Mouse (Mus musculus): ENCODE results near the gene Pkp3. TPM values are rescaled to one million over a fixed set of nuclear protein-coding genes. Genes with fewer than 3 reads are reported as not detected.

Pkp3 gene
- polyA plus RNA-seq, 1 experiment from 2014 or later, result not detected

GRCm38 (mm10) chr7:141122245-141122644, 44.2 kb downstream of the Pkp3 start, which contains the start of gene Ptdss2:
Ptdss2 (plus strand) TSS chr7:141122382.
- WGBS, result 55% methylated on average over 14 of the region's 14 CpGs
- Histone ChIP-seq H3K4me1 (ENCODE audit: control insufficient read depth, insufficient read depth, low read length) (no peaks in the 10 kb centered on the region), H3K4me2 (ENCODE audit: low read depth, low read length) (peak within 1 kb of the TSS; percentile 51), H3K9ac (replicated peaks; ENCODE audit: low read depth, low read length) (peak within 1 kb of the TSS; percentile 53), H3K36me3 (ENCODE audit: control insufficient read depth, insufficient read depth, low read length) (no peaks in the 10 kb centered on the region), H3K9me3 (ENCODE audit: control insufficient read depth, low read length) (no peaks in the 10 kb centered on the region), H3K4me3 (ENCODE audit: low read depth, low read length) (peak within 1 kb of the TSS; percentile 39), H3K27ac (ENCODE audit: low read depth, low read length) (peak within 1 kb of the TSS; percentile 84), H3K27me3 (ENCODE audit: control insufficient read depth, insufficient read depth, low read length) (no peaks in the 10 kb centered on the region)
- no peak for ATAC-seq (ENCODE audit: low read depth)

- H3K4me1 ChIP-seq (ENCODE audit: control insufficient read depth, insufficient read depth, low read length), result no peaks in the 10 kb centered on the region
- no peaks in the 10 kb centered on the region for H3K36me3 ChIP-seq (ENCODE audit: control insufficient read depth, insufficient read depth, low read length)
- H3K9me3 ChIP-seq (ENCODE audit: control insufficient read depth, low read length), result no peaks in the 10 kb centered on the region
- peak overlapping the region; percentile 84 for H3K27ac ChIP-seq (ENCODE audit: low read depth, low read length)
- H3K9ac ChIP-seq (replicated peaks; ENCODE audit: low read depth, low read length), result peak overlapping the region; percentile 53
- 2% methylated on average over 29 of the region's 29 CpGs for WGBS
- H3K4me3 ChIP-seq (ENCODE audit: low read depth, low read length), result peak overlapping the region; percentile 39
- H3K27me3 ChIP-seq (ENCODE audit: control insufficient read depth, insufficient read depth, low read length), result no peaks in the 10 kb centered on the region
- peak overlapping the region; percentile 51 for H3K4me2 ChIP-seq (ENCODE audit: low read depth, low read length)
- ATAC-seq (ENCODE audit: low read depth), result peak; percentile 96
Observed at GRCm38 (mm10) chr7:141122689-141123516, 44.9 kb downstream of the Pkp3 start.

DNA sequence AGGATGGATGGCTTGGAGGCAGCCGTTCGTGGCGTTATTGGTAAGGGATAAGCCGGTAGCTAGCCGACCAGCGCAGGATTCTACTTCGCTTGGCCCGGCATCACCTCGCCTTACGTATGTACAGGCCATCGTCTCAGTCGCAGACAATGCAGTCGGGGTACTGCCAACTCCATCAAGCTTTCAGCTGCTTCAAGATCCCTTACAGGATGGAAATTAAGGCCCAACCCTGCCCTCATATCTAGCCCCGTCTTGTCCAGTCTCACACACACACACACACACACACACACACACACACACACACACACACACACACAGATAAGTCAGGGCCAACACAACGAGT, 45.5 kb downstream of the Pkp3 start:
- WGBS, result 1% methylated on average over 15 of the region's 15 CpGs
- Histone ChIP-seq H3K4me1 (ENCODE audit: control insufficient read depth, insufficient read depth, low read length) (no peaks in the 10 kb centered on the region), H3K9ac (replicated peaks; ENCODE audit: low read depth, low read length) (peak overlapping the region; percentile 53), H3K9me3 (ENCODE audit: control insufficient read depth, low read length) (no peaks in the 10 kb centered on the region), H3K4me3 (ENCODE audit: low read depth, low read length) (peak overlapping the region; percentile 39), H3K27ac (ENCODE audit: low read depth, low read length) (peak overlapping the region; percentile 84), H3K4me2 (ENCODE audit: low read depth, low read length) (peak overlapping the region; percentile 51), H3K36me3 (ENCODE audit: control insufficient read depth, insufficient read depth, low read length) (no peaks in the 10 kb centered on the region), H3K27me3 (ENCODE audit: control insufficient read depth, insufficient read depth, low read length) (no peaks in the 10 kb centered on the region)
- ATAC-seq (ENCODE audit: low read depth), result peak; percentile 4; the same call in 1 of the 2 replicates

GRCm38 (mm10) chr7:141131024-141131820, 53.2 kb downstream of the Pkp3 start:
- under 1% methylated on average over 58 of the region's 59 CpGs for whole genome bisulfite sequencing
- ATAC-seq (ENCODE audit: low read depth), result peak; percentile 99

DNA sequence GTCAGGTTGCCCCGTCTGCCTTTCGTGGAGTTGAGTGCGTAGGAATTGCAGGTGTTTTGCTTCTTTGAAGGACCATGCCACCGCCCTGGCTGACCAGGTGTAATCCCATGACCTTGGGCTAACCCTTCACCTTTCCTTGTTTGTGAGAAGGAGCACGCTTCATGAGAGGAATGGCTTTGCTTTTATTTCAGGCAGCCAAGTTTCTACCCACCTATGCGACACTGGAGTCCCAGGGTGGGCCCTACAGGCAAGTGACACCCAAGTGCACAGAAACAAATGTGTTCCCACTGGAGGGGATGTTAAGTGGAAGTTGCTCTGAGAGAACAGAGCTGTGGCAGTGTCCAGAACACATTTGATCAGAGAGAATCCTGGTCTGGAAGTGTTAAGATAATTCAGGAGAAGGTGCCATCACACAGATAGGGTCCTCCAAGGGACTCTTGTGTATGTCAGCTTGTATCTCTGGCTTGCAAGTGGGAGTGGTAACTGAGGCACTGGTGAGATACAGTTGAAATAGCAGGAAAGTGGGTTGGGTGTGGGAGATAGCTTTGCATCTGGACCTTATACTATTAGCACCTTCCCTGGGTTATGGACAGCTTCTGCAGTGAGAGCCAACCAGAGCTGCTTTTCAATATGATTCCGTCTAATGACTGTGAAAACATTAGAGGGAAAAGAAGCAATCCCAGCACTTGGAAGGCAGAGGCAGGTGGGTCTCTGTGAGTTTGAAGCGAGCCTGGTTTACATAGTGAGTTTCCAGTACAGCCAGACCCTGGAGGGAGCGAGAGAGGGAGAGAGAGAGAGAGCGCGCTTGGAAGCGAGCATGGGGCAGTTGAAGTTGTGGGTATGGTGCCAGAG, 54.1 kb downstream of the Pkp3 start:
- Histone ChIP-seq H3K9ac (replicated peaks; ENCODE audit: low read depth, low read length) (peak overlapping the region; percentile 89), H3K4me2 (ENCODE audit: low read depth, low read length) (peak overlapping the region; percentile 77), H3K36me3 (ENCODE audit: control insufficient read depth, insufficient read depth, low read length) (peaks cover 20% of the 10 kb centered on the region; the same call in 1 of the 2 replicates), H3K27ac (ENCODE audit: low read depth, low read length) (no peak overlapping the region), H3K4me1 (ENCODE audit: control insufficient read depth, insufficient read depth, low read length) (peaks cover 11% of the 10 kb centered on the region; the same call in 1 of the 2 replicates), H3K4me3 (ENCODE audit: low read depth, low read length) (peak overlapping the region; percentile 90), H3K9me3 (ENCODE audit: control insufficient read depth, low read length) (no peaks in the 10 kb centered on the region), H3K27me3 (ENCODE audit: control insufficient read depth, insufficient read depth, low read length) (no peaks in the 10 kb centered on the region)
- WGBS, result 60% methylated on average over 12 of the region's 12 CpGs
- ATAC-seq (ENCODE audit: low read depth), result no peak

More at GRCm38 (mm10) chr7:141131024-141131820, 53.2 kb downstream of the Pkp3 start:
- Histone ChIP-seq H3K27me3 (ENCODE audit: control insufficient read depth, insufficient read depth, low read length) (no peaks in the 10 kb centered on the region), H3K9me3 (ENCODE audit: control insufficient read depth, low read length) (no peaks in the 10 kb centered on the region), H3K4me3 (ENCODE audit: low read depth, low read length) (peak overlapping the region; percentile 90), H3K4me1 (ENCODE audit: control insufficient read depth, insufficient read depth, low read length) (peaks cover 11% of the 10 kb centered on the region; the same call in 1 of the 2 replicates), H3K4me2 (ENCODE audit: low read depth, low read length) (peak overlapping the region; percentile 77), H3K36me3 (ENCODE audit: control insufficient read depth, insufficient read depth, low read length) (peaks cover 11% of the 10 kb centered on the region; the same call in 1 of the 2 replicates), H3K9ac (replicated peaks; ENCODE audit: low read depth, low read length) (peak overlapping the region; percentile 89), H3K27ac (ENCODE audit: low read depth, low read length) (peak overlapping the region; percentile 52; the same call in 1 of the 2 replicates)

Other genes starting within 250 kb of the Pkp3 start
- 0.31 TPM in 1 of 2 replicates, not detected in the other for gene Urah, start 243.2 kb upstream of the Pkp3 start, polyA plus RNA-seq (2014; fragmentation: Nextera tagmentation; extraction: Ambion mirVana)
- not detected in 2 replicates for gene Scgb1c1, start 232.7 kb upstream of the Pkp3 start, polyA plus RNA-seq (2014; fragmentation: Nextera tagmentation; extraction: Ambion mirVana)
- gene Odf3, start 230.4 kb upstream of the Pkp3 start, polyA plus RNA-seq (2014; fragmentation: Nextera tagmentation; extraction: Ambion mirVana), result 0.22 and 0.37 TPM in 2 replicates
- gene Gm45785, start 221.9 kb upstream of the Pkp3 start, polyA plus RNA-seq (2014; fragmentation: Nextera tagmentation; extraction: Ambion mirVana), result 0.56 TPM in 1 of 2 replicates, not detected in the other
- gene Ric8a, start 221.3 kb upstream of the Pkp3 start, polyA plus RNA-seq (2014; fragmentation: Nextera tagmentation; extraction: Ambion mirVana), result 89.4 and 101 TPM in 2 replicates
- gene Bet1l, start 220.6 kb upstream of the Pkp3 start, polyA plus RNA-seq (2014; fragmentation: Nextera tagmentation; extraction: Ambion mirVana), result 55.8 and 60.1 TPM in 2 replicates
- gene Psmd13, start 196.2 kb upstream of the Pkp3 start, polyA plus RNA-seq (2014; fragmentation: Nextera tagmentation; extraction: Ambion mirVana), result 144 and 155 TPM in 2 replicates
- gene Sirt3, start 195.9 kb upstream of the Pkp3 start, polyA plus RNA-seq (2014; fragmentation: Nextera tagmentation; extraction: Ambion mirVana), result 46.8 and 61.6 TPM in 2 replicates
- gene Cox8b, start 177.8 kb upstream of the Pkp3 start, polyA plus RNA-seq (2014; fragmentation: Nextera tagmentation; extraction: Ambion mirVana), result not detected in 2 replicates
- gene Nlrp6, start 157.3 kb upstream of the Pkp3 start, polyA plus RNA-seq (2014; fragmentation: Nextera tagmentation; extraction: Ambion mirVana), result 0.27 and 0.64 TPM in 2 replicates
- 4.6 and 8.7 TPM in 2 replicates for gene Pgghg, start 136.8 kb upstream of the Pkp3 start, polyA plus RNA-seq (2014; fragmentation: Nextera tagmentation; extraction: Ambion mirVana)
- gene Ifitm5, start 127.9 kb upstream of the Pkp3 start, polyA plus RNA-seq (2014; fragmentation: Nextera tagmentation; extraction: Ambion mirVana), result 0.28 and 0.62 TPM in 2 replicates
- gene Gm45717, start 122.3 kb upstream of the Pkp3 start, polyA plus RNA-seq (2014; fragmentation: Nextera tagmentation; extraction: Ambion mirVana), result not detected in 2 replicates
- gene Ifitm2, start 122.2 kb upstream of the Pkp3 start, polyA plus RNA-seq (2014; fragmentation: Nextera tagmentation; extraction: Ambion mirVana), result 103 and 195 TPM in 2 replicates
- gene Ifitm1, start 111.0 kb upstream of the Pkp3 start, polyA plus RNA-seq (2014; fragmentation: Nextera tagmentation; extraction: Ambion mirVana), result 3.5 and 23.6 TPM in 2 replicates
- gene Ifitm3, start 67.4 kb upstream of the Pkp3 start, polyA plus RNA-seq (2014; fragmentation: Nextera tagmentation; extraction: Ambion mirVana), result 19.3 and 34.1 TPM in 2 replicates
- 0.58 and 0.88 TPM in 2 replicates for gene Ifitm6, start 60.3 kb upstream of the Pkp3 start, polyA plus RNA-seq (2014; fragmentation: Nextera tagmentation; extraction: Ambion mirVana)
- gene Gm17387, start 49.1 kb upstream of the Pkp3 start, polyA plus RNA-seq (2014; fragmentation: Nextera tagmentation; extraction: Ambion mirVana), result not detected in 2 replicates
- 34.8 and 36.6 TPM in 2 replicates for gene B4galnt4, start 17.1 kb upstream of the Pkp3 start, polyA plus RNA-seq (2014; fragmentation: Nextera tagmentation; extraction: Ambion mirVana)
- 1.2 and 2.2 TPM in 2 replicates for gene Sigirr, start 22.4 kb downstream of the Pkp3 start, polyA plus RNA-seq (2014; fragmentation: Nextera tagmentation; extraction: Ambion mirVana)
- 0.14 and 0.63 TPM in 2 replicates for gene Ano9, start 39.6 kb downstream of the Pkp3 start, polyA plus RNA-seq (2014; fragmentation: Nextera tagmentation; extraction: Ambion mirVana)
- 71.7 and 80.8 TPM in 2 replicates for gene Ptdss2, start 44.2 kb downstream of the Pkp3 start, polyA plus RNA-seq (2014; fragmentation: Nextera tagmentation; extraction: Ambion mirVana)
- 45.3 and 54.3 TPM in 2 replicates for gene Rnh1, start 94.6 kb downstream of the Pkp3 start, polyA plus RNA-seq (2014; fragmentation: Nextera tagmentation; extraction: Ambion mirVana)
- 152 and 166 TPM in 2 replicates for gene Hras, start 115.8 kb downstream of the Pkp3 start, polyA plus RNA-seq (2014; fragmentation: Nextera tagmentation; extraction: Ambion mirVana)
- 4.4 and 6.7 TPM in 2 replicates for gene Lrrc56, start 115.9 kb downstream of the Pkp3 start, polyA plus RNA-seq (2014; fragmentation: Nextera tagmentation; extraction: Ambion mirVana)
- 0.21 and 0.45 TPM in 2 replicates for gene Lmntd2, start 135.9 kb downstream of the Pkp3 start, polyA plus RNA-seq (2014; fragmentation: Nextera tagmentation; extraction: Ambion mirVana)
- 24.8 and 25.3 TPM in 2 replicates for gene Rassf7, start 137.6 kb downstream of the Pkp3 start, polyA plus RNA-seq (2014; fragmentation: Nextera tagmentation; extraction: Ambion mirVana)
- 59.5 and 72.3 TPM in 2 replicates for gene Phrf1, start 150.6 kb downstream of the Pkp3 start, polyA plus RNA-seq (2014; fragmentation: Nextera tagmentation; extraction: Ambion mirVana)
- 0.57 and 0.66 TPM in 2 replicates for gene Irf7, start 188.3 kb downstream of the Pkp3 start, polyA plus RNA-seq (2014; fragmentation: Nextera tagmentation; extraction: Ambion mirVana)
- not detected in 2 replicates for gene Cdhr5, start 198.6 kb downstream of the Pkp3 start, polyA plus RNA-seq (2014; fragmentation: Nextera tagmentation; extraction: Ambion mirVana)
- 3.9 and 4.2 TPM in 2 replicates for gene Sct, start 200.9 kb downstream of the Pkp3 start, polyA plus RNA-seq (2014; fragmentation: Nextera tagmentation; extraction: Ambion mirVana)
- 0.73 and 0.90 TPM in 2 replicates for gene Drd4, start 213.8 kb downstream of the Pkp3 start, polyA plus RNA-seq (2014; fragmentation: Nextera tagmentation; extraction: Ambion mirVana)
- gene Deaf1, start 249.5 kb downstream of the Pkp3 start, polyA plus RNA-seq (2014; fragmentation: Nextera tagmentation; extraction: Ambion mirVana), result 186 and 228 TPM in 2 replicates
- gene Tmem80, start 249.5 kb downstream of the Pkp3 start, polyA plus RNA-seq (2014; fragmentation: Nextera tagmentation; extraction: Ambion mirVana), result 36.7 and 40.2 TPM in 2 replicates

Measured in neural tube, embryonic 14.5 days (tissue).